Mouse (Mus musculus): ENCODE measurements around the gene AU022252.
A peak's percentile ranks its signal among the peaks of the same experiment; 100 is the strongest.
"Not testable (repeated sequence)": the region's sequence is repeated elsewhere in the genome, so short reads cannot be mapped to it uniquely, and the experiment has no call there.

AU022252 gene

GRCm38 (mm10) chr4:119232410-119233255, at the start of gene AU022252, which contains the start of gene P3h1:
Gene AU022252, minus strand, starts transcription at chr4:119232712.
Gene P3h1, plus strand, starts transcription at chr4:119232915.
- peak; percentile 81 to 98 for DNase-seq (ENCODE audit: low spot score in 2 of 2)

GRCm38 (mm10) chr4:119278784-119279183, 46.3 kb upstream of the AU022252 start:
- DNase-seq (ENCODE audit: low spot score in 2 of 2) = not testable (repeated sequence)

- DNase-seq (ENCODE audit: low spot score in 2 of 2) = no peak
These were observed 43.2 kb upstream of the AU022252 start for GRCm38 (mm10) chr4:119275726-119276125.

GRCm38 (mm10) chr4:119275226-119275625, 42.7 kb upstream of the AU022252 start:
- no peak for DNase-seq (ENCODE audit: low spot score in 2 of 2)

- no peak for DNase-seq (ENCODE audit: low spot score in 2 of 2)
These were observed 42.1 kb upstream of the AU022252 start for GRCm38 (mm10) chr4:119274627-119275026.

- no peak for DNase-seq (ENCODE audit: low spot score in 2 of 2)
These were observed 34.1 kb upstream of the AU022252 start for GRCm38 (mm10) chr4:119266606-119267005.

GRCm38 (mm10) chr4:119263459-119263858, 30.9 kb upstream of the AU022252 start:
- DNase-seq (ENCODE audit: low spot score in 2 of 2) = no peak

- no peak for DNase-seq (ENCODE audit: low spot score in 2 of 2)
These were observed 30.0 kb upstream of the AU022252 start for GRCm38 (mm10) chr4:119262483-119262882.

GRCm38 (mm10) chr4:119261087-119261713, 28.7 kb upstream of the AU022252 start:
- DNase-seq (ENCODE audit: low spot score in 2 of 2) = no peak

- no peak for DNase-seq (ENCODE audit: low spot score in 2 of 2)
These were observed 27.1 kb upstream of the AU022252 start for GRCm38 (mm10) chr4:119259344-119260254.

GRCm38 (mm10) chr4:119257083-119257482, 24.6 kb upstream of the AU022252 start:
- no peak for DNase-seq (ENCODE audit: low spot score in 2 of 2)

- DNase-seq (ENCODE audit: low spot score in 2 of 2) = no peak
These were observed 22.8 kb upstream of the AU022252 start, which contains the start of gene Cldn19 for GRCm38 (mm10) chr4:119255351-119255750. Gene Cldn19, plus strand, starts transcription at chr4:119255414.

- DNase-seq (ENCODE audit: low spot score in 2 of 2) = peak in 1 of 2 experiments; percentile 34
These were observed 21.6 kb upstream of the AU022252 start for GRCm38 (mm10) chr4:119254012-119254618.

GRCm38 (mm10) chr4:119252025-119252808, 19.7 kb upstream of the AU022252 start:
- no peak for DNase-seq (ENCODE audit: low spot score in 2 of 2)

- DNase-seq (ENCODE audit: low spot score in 2 of 2) = no peak
These were observed 16.0 kb upstream of the AU022252 start for GRCm38 (mm10) chr4:119248407-119248965.

- peak in 1 of 2 experiments; percentile 67 for DNase-seq (ENCODE audit: low spot score in 2 of 2)
These were observed 15.1 kb upstream of the AU022252 start for GRCm38 (mm10) chr4:119247462-119248235.

GRCm38 (mm10) chr4:119246688-119247225, 14.2 kb upstream of the AU022252 start:
- no peak for DNase-seq (ENCODE audit: low spot score in 2 of 2)

- no peak for DNase-seq (ENCODE audit: low spot score in 2 of 2)
These were observed 13.4 kb upstream of the AU022252 start for GRCm38 (mm10) chr4:119245961-119246360.

- DNase-seq (ENCODE audit: low spot score in 2 of 2) = peak in 1 of 2 experiments; percentile 49
These were observed 13.0 kb upstream of the AU022252 start for GRCm38 (mm10) chr4:119245556-119245955.
